Mouse (Mus musculus): ENCODE data around the gene Chrnb1.
A peak's percentile ranks its signal among the peaks of the same experiment; 100 is the strongest.

Chrnb1 gene

DNA sequence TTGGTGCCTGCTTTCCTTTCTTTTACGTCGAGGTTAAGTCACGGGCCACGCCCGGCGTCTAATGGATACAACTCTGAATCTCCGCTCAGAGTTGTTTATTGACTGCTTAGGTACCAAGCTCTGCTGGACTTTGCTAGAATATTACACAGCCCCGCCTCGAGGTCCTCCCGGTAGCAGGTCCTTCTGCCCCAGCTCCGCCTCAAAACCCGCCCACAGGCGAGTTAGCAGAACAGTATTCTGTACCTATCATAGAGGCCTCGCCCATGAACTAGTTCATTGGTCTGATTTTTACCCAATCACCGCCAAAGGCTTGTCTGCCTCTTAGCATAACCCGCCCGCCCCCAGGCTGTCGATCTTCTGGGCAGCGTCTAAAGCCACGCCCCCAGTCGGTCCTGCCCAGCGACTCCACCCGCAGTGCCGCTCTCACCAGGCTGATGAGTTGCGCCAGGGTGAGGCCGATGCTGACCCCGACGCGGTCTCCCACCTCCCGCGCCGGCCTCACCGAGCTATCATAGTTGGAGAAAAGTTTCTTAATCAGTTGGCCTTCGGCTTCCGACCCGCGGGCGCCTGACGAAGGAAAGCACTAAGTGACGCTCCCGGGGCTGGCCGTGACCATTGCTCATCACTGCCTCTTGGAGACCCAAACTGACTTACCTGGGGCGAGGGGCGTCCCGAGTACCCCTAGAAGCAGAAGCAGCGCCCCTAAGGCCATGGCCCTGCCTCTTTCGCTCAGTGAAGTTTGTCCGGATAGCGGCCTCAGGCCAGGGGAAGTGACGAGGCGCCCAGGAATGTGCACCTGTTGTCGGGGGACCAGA is at the start of gene Chrnb1:
Chrnb1 (minus strand) TSS at position 776 of the 815 bp plus-strand sequence.
- DNase-seq (ENCODE audit: low spot score in 2 of 2), result peak; percentile 93 to 94

DNA sequence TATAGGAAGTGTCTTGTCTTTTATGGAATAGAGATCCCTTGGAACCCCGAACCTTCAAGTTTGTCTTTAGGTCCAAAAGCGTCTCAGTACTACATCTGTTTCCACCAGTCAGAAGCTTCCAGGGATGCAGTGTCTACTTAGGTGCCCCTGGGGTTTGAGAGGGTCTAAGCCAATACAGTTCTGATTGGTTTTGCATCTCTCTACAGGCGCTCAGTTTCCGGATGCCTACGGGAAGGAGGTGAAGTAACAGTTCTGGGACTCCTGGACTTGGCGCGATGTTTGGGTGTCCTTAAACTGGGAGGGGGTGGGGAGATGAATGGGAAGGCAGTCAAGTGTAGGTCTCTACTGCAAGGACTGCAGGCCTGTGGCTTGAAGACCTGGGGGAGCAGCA is 43.0 kb upstream of the Chrnb1 start:
- no peak for DNase-seq (ENCODE audit: low spot score in 2 of 2)

DNA sequence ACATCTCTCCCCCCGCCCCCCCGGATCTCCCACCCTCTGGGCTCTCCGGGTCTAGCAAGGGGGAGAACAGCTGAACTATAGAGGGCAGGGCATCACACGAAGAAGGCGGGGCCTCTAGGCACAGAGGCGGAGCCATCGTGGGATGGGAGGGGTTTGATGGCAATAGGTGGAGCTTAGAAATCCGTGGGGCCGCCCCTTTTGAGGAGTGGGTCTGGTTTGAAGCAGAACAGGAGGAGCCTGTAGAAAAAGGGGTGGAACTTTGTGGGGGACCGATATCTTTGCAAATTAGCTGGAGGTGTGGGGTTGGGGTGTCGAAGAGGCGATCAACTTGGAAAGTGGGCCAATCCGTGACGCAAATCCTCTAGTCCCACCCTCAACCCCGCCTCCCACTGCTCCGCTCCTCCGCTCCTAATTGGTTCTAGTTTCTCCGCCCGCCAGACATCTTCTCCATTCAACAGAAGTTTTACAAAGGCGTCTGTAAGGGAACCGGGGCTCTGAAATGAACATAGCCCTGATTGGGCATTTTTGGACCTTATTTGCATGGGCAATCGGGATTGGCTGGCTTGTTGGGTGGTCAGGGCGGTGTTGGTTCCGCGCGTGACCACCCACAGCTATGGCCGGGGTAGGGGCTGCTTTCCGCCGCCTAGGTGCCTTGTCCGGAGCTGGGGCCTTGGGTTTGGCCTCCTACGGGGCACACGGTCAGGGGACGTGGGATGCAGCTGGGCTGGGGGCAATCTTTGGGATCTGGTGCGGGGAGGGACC is 42.4 kb upstream of the Chrnb1 start, which contains the start of gene Tmem256:
Tmem256 (plus strand) TSS at position 563 of the 762 bp plus-strand sequence.
- DNase-seq (ENCODE audit: low spot score in 2 of 2), result peak; percentile 94

DNA sequence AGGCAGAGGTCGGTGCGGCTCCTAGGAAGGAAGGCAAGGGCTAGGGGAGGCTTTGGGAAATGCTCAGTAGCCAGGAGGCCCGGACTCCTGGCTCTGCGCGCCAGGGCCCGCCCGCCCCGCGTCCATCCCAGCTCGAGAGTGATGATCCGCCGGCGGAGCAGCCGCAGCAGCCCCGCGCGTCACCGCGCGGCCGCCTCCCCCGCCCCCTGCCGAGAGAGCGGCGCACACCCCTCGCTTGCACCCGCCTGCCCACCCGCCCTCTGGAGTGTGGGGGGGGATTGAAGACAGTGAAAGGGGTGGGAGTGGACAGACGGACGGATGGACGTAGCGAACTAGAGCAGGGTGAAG is 41.8 kb upstream of the Chrnb1 start, which contains the start of gene Nlgn2:
Nlgn2 (minus strand) TSS at position 181 of the 348 bp plus-strand sequence.
- no peak for DNase-seq (ENCODE audit: low spot score in 2 of 2)

DNA sequence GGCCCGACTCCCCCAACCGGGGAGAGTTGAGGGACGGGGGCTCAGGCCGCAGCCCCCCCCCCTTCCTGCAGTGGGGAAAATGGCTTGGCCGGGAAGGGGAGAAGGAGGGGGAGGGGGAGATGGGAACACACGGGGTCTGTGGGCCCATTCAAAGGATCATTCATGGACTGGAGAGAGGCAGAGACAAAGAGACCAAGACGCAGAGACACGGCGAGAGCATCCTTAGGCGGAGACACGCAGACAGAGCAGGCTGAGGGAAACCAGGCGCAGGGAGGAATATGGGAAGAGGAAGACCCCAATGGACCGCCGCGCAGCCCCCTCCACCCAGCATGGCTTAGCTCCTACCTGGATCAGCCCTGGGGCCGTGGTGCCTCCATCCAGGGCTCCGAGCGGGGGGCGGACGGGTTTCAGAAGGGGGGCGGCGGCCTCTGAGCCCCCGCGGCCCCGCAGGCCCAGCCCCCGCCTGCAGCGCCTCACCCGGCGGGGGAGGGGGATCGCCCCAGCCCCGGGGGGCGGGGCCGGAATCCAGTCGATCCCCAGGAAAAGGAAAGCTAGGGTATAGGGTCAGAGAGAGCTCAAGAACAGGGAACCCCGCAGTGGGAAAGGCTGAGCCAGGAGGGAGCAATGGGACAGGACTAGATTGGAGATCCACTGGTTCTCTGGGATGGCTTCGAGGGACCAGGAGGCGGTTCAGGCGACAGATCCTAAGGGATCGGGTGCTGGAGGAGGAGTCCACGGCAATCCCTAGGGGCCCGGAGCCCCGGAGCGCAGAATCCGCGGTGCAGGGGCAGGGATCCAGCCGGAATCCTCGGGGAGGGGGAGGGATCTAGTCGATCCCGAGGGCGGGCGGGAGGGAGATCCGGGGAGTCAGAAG is 41.2 kb upstream of the Chrnb1 start:
- DNase-seq (ENCODE audit: low spot score in 2 of 2), result no peak

DNA sequence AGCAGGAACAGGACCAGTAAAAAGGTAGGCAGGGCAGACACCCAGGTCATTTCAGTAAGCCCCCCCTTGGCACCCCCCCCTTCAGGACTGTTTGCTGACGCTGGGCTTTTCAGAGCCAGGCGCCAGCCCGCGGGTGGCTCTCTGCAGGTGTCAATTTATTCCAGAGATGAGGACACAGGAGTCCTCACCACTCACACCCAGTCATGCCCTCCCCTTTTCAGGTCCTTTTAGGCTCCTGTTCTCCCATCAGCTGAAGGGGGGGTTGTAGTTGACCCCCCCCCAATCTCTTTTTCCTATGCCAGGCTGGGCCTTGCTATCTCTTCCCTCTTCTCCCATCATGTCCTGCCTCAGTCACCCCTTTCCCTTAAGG is 40.2 kb upstream of the Chrnb1 start:
- no peak for DNase-seq (ENCODE audit: low spot score in 2 of 2)

DNA sequence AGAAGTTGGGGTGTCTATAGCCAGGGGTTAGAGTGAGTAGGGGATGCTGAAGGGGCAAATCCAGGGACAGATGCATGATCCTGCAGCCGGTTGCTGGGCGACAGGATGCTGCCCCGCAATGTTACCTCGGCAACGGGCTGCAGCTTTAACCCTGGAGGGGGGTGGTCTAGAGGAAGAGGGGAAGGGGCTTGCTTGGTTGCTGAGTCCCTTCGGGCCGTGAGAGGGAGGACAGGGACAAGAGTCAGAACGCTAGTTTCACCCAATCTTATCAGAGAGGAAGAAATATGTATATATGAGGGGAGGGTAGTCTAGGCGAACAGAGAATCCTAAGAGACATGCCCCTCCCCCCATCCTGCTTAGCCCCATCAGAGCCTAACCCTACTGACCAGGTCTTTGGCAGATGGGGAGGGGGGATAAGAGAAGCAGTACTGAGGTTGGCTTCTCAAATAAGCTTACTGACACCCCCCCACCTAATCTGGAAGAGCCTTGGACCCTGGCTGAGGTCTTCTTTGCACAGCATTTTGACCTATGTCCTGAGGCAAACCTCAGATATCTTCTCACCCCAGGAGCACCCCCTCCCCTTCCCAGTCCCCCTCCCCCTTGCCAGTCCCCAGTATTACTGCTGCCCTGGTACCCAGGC is 39.7 kb upstream of the Chrnb1 start:
- no peak for DNase-seq (ENCODE audit: low spot score in 2 of 2)

DNA sequence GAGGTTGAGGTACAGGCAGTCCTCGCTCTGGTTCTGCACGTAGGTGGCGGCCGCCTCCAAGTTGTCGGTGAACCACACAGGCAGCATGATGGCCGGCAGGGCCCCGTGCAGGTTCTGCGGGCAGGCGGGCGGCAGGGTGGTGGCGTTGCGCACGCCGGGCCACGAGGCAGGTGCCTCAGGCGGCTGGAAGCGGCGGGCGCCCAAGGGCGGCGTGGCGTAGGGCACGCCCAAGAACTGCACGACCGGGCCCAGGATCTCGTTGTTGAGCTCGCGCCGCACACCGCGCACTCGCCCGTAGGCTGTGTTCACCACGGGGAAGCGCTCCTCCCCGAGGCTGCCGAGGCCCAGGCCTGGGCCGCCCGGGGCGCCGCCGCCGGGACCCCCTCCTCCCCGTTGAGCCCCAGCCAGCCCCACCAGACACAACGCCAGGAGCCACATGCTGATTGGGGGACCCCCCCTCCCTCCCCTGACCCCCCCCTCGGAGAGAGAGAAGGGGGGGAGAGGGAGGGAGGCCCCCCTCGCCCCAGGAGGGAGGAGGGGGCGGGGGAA is 38.3 kb upstream of the Chrnb1 start:
- peak; percentile 31 to 39 for DNase-seq (ENCODE audit: low spot score in 2 of 2)

DNA sequence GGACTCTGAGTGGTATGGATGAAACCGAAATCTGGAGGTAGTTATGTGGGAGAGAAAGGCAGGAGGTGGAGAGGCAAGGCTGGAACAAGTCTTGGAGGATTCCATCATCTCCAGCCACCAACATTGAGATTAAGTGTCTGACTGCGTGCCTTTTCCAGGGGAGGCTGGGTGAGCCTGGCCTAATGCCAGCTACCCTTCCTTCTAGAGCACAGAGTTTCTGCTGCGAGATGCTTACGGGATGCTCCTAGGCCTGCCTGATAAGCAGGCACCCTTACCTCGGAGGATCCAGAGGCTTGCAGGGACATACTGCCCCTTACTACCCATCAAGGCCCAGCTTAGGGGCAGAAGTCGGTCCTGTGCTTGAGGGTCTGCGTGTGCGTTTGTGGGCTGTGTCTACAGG is 37.8 kb upstream of the Chrnb1 start:
- DNase-seq (ENCODE audit: low spot score in 2 of 2), result no peak

DNA sequence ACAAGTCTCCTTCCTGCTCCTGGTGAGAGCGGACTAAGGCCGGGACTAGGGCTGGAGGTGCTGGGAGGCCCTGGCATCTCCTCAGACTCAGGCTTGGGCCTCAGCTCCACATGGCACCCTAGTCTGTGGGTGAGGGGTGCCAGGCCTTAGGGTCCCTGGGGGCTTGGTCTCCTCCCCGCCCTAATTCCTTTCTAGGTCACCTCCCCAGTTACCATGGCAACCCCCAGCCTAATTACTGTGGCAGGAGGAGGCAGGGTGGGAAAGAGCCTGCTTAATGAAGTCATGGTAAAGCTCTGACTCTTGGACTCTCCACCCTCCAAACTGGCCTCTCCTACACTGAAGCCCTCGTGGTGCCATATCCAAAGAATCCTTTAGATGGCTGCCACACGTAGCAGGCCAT is 33.1 kb upstream of the Chrnb1 start:
- no peak for DNase-seq (ENCODE audit: low spot score in 2 of 2)

DNA sequence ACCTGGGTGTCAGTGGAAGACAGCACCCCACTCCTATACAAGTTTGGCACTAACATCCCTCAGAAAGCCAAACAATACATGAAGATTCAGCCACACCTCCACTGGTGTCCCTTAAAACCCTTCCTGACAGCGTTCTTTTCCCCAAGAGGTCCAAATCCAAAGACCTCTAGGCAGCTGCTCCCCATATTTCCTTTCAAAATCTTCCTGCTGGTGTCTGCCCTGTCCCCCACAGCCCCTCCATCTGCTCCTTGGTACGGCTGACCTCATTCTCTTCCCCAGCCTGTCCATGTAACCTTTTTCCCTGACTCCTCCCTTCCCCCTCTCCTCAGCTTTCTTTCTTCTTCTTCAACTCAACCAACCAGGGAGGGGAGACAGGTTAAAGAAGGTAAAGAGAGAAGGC is 27.7 kb upstream of the Chrnb1 start:
- no peak for DNase-seq (ENCODE audit: low spot score in 2 of 2)

DNA sequence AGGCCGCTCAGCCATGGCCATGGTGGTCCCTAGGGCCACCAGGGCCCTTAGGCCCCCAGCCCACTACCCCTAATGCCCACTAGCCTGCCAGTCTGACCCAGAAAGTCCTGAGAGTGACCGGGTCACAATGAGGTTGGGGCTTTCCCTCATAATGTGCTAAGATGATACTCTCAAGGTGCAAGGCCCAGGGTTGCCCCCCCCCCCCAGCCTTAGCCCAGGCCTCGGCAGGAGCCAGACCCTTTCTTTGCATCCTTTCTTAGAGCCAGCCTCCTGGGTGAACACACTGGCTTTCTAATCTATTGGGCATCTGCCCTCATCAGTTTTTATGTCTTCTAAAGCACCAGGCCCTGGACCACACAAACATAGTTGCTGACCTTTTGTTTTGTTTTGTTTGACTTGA is 26.3 kb upstream of the Chrnb1 start, which contains the start of gene Spem1:
Spem1 (minus strand) TSS at position 101 of the 400 bp plus-strand sequence.
- no peak for DNase-seq (ENCODE audit: low spot score in 2 of 2)

DNA sequence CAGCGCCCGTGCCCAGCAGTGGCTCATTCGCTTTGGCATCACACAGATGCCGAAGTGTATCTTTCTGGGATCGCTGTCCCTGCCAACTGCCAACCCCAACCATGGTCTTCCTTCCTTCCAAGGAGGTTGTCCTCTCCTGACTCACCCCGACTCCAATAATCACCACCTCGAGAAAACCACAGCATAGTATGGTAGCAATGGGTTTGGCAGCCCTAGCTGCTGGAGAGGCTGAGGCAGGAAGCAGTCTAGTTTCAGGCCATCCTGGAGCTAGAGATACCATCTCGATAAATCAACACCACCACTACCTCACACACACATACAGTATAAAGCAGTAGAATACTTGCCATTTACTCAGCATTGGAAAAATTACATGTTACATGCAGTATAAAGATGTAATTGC is 23.1 kb upstream of the Chrnb1 start:
- DNase-seq (ENCODE audit: low spot score in 2 of 2), result no peak

DNA sequence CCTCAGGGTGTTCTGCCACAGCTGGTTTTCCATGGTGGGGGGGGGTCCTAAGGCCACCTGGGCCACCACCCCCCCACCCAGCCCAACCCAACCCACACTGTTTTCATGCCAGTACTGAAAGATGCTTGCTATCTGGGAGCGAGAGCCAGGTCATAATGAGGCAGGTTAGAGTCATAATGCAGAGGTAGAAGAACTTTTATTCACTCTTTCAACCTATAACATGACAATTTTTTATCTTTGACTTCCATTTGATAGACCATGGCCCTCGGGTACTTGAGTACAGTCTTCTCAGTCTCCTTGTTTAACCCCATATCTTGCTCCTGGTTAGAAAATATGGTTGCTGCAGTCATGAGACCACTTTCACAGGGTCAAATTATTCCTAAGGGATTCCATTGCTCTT is 22.6 kb upstream of the Chrnb1 start, which contains the start of gene Spem2:
Spem2 (minus strand) TSS at position 101 of the 400 bp plus-strand sequence.
- no peak for DNase-seq (ENCODE audit: low spot score in 2 of 2)

DNA sequence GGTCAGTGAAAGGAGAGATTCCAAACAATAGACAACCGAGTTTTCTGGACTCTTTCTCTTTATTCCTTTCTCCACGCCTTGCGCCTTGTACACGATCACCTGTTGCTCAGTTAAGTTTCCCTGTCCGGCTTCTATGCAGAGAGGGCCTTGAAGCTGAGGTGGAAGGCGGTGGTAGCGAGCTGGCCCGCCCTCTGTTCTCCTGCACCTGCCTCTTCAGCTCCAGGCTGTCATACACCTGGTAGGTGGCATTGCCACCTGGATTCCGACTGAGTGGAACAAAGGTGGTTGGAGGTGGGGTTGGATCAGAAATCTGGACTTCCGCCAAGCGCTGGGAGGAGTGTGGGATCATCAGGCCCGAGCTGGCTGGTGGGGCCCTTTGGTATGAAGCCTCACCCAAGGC is 20.8 kb upstream of the Chrnb1 start:
- DNase-seq (ENCODE audit: low spot score in 2 of 2), result no peak

DNA sequence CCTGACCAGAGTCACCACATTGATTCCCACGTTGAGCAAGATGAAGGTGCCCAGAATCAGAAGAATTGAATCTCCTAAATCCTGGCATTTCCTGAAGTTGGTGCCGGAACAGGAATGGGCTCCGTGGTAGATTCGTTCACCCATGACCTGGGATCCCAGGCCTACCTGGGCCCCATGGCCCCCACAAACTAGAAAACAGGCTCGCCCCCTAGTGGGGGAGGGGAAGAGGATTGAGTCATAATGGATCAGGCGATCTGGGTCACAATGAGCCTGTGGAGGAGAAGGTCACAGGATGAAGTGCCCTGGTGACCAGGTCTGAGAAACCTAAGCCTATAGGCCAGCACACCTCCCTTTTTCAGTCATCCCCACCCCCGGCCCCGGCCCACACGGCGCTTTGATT is 19.4 kb upstream of the Chrnb1 start, which contains the start of gene Gm39566:
Gm39566 (minus strand) TSS at position 144 of the 400 bp plus-strand sequence.
- no peak for DNase-seq (ENCODE audit: low spot score in 2 of 2)

DNA sequence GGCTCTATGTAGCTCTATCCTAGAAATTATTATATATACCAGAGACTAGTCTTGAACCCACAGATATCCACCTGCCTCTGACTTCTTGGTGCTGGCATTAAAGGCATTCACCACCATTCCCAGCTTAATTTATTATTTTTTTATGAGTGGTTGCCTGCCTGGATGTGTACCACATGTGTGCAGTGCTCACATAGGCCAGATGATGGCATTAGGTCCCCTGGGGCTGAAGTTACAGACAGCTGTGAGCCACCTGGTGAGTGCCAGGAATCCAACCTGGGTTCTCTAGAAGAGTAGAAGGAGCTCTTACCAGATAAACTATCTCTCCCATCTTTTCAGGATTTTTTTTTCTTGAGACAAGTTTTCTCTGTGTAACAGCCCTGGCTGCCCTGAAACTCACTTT is 14.5 kb upstream of the Chrnb1 start:
- DNase-seq (ENCODE audit: low spot score in 2 of 2), result no peak

DNA sequence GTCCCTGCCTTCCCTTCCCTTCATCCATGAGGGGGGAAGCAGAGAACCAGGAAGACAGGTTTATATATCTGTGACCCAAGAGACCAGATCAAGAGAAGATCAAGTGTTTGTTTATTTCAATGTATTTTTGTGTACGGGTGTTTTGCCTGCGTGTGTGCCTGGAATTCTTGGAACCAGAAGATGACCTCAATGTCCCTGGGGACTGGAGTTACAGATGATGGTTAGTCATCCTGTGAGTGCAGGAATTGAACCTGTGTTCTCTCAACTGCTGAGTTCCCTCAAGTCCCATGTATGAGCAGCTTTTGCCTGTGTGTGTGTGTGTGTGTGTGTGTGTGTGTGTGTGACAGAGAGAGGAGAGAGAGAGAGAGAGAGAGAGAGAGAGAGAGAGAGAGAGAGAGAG is 11.9 kb upstream of the Chrnb1 start:
- no peak for DNase-seq (ENCODE audit: low spot score in 2 of 2)

DNA sequence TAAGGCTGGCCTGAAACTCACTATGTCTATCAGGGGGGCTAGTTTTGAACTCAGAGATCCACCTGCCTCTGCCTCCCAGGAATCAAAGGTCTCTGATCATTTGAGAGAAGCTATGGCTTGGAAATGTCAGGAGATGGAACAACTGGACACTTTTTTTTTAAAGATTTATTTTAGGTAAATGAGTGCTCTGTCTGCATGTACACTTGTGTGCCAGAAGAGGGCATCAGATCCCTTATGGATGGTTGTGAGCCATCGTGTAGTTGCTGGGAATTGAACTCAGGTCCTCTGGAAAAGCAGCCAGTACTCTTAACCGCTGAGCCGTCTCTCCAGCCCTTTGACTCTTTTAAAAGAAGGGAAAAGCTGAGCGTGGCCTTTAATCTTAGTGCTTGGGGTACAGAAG is 10.6 kb upstream of the Chrnb1 start:
- no peak for DNase-seq (ENCODE audit: low spot score in 2 of 2)

DNA sequence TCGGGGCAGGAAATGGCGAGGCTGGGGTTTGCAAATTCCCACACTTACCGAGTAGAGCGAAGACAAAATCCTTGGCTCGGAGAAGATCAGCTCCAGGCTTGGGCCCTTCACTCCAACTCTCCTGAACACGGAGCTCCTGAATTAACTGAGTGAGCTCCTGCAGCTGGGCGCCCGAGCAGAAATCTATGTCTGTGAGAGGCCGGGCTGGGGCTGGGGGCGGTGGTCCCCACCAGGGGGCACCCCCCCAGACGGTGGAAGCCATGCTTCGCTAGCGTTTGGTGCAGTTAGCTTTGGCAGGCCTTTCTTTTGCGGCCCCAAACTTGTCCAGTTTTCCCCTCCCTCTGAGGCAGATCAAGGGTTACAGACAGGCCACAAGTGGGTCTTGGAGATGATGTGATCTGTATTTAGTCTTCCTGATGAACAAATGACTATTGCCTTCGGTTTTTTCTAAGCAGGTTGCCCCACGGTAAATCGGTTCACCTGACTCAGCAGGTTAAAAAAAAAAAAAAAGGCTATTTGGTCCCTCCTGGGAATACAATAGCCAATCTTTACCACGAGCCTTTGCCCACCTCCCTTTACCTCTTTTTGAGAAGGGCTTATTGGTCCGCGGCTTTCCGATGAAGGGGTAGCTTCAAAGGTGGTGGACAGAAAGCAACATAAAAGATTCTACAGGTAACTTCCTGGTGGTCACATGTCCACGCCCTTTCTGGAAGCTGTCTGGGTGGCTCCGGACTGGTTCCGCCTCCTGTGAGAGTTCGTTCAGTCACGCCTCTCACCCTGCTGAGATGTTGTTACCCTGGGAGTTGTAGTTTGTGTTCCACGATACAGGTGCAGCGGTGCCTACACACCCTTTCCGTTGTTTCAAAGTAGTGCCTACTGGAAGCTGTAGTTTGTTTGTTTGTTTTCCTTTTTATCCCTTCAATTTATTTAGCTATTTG is 9.5 kb upstream of the Chrnb1 start, which contains the start of gene Tmem102:
Tmem102 (minus strand) TSS at position 653 of the 938 bp plus-strand sequence.
- no peak for DNase-seq (ENCODE audit: low spot score in 2 of 2)

Data from natural killer cell, adult 2 months (primary cell).